Comparison of ENCODE assay signal across 20 mouse cellular contexts in genomic region chr16:42149216-42149942, GRCm38 (mm10).
DNase-seq lines count a peak whose midpoint lies in the region; ATAC-seq and TF ChIP-seq lines count a peak whose summit lies in the region.
"Had no signal": no experiment of that assay in that cellular context is flagged by ENCODE, and none has a peak within 500 bp of the region (broad histone marks: within the 10 kb centered on the region; RNA-seq: fewer than 3 reads in every experiment).

No protein-coding gene starts in this region.

- 71% methylated on average over 6 of the region's 6 CpGs for WGBS in heart, adult 2 months
- WGBS in neural tube, embryonic 11.5 days = 27% methylated on average over 6 of the region's 6 CpGs
- WGBS in neural tube, embryonic 15.5 days = 25% methylated on average over 6 of the region's 6 CpGs
- WGBS in neural tube, embryonic 14.5 days = 21% methylated on average over 6 of the region's 6 CpGs

- TF ChIP-seq CTCF in heart, adult 2 months (IDR thresholded peaks at IDR 0.05) = no peak

- intact Hi-C loops in heart, adult 2 months (cut with DNase I) = no loop called here

- no peak overlapping the region for H3K9ac ChIP-seq in heart, adult 2 months (ENCODE audit: low read depth, low read length)
- H3K9ac ChIP-seq in neural tube, embryonic 11.5 days (ENCODE audit: low read length) = no peak overlapping the region
- no peak overlapping the region for H3K9ac ChIP-seq in neural tube, embryonic 15.5 days (replicated peaks)
- no peak overlapping the region for H3K9ac ChIP-seq in neural tube, embryonic 14.5 days (replicated peaks; ENCODE audit: low read depth, low read length)
- H3K9ac ChIP-seq: forebrain, embryonic 15.5 days; hindbrain, embryonic 12.5 days; hindbrain, embryonic 15.5 days had no signal

- no peaks in the 10 kb centered on the region for H3K4me1 ChIP-seq in heart, adult 2 months (ENCODE audit: control insufficient read depth, insufficient read depth, low read length)
- no peaks in the 10 kb centered on the region; the same call in 1 of the 2 replicates for H3K4me1 ChIP-seq in neural tube, embryonic 11.5 days (ENCODE audit: control insufficient read depth, insufficient read depth, low read length)
- no peaks in the 10 kb centered on the region for H3K4me1 ChIP-seq in neural tube, embryonic 15.5 days
- H3K4me1 ChIP-seq in neural tube, embryonic 14.5 days (ENCODE audit: control insufficient read depth, insufficient read depth, low read length) = no peaks in the 10 kb centered on the region
- H3K4me1 ChIP-seq: forebrain, embryonic 15.5 days; hindbrain, embryonic 15.5 days had no signal

- peak; percentile 27; the same call in 1 of the 2 replicates for ATAC-seq in neural tube, embryonic 11.5 days (ENCODE audit: insufficient read depth, low FRiP score, low TSS enrichment)
- ATAC-seq in neural tube, embryonic 15.5 days (ENCODE audit: low FRiP score) = no peak
- ATAC-seq in neural tube, embryonic 14.5 days (ENCODE audit: low read depth) = 0 out of 2 replicates have a peak, but pooled peaks have one; percentile 46
- ATAC-seq: activated CD4-positive, CD25-positive, alpha-beta regulatory T cell, adult 4 months; forebrain, embryonic 15.5 days had no signal

- no peak overlapping the region for H3K4me3 ChIP-seq in heart, adult 2 months
- no peak overlapping the region for H3K4me3 ChIP-seq in neural tube, embryonic 11.5 days (ENCODE audit: low read depth, low read length)
- H3K4me3 ChIP-seq in neural tube, embryonic 15.5 days (replicated peaks) = no peak overlapping the region
- no peak overlapping the region for H3K4me3 ChIP-seq in neural tube, embryonic 14.5 days (ENCODE audit: low read depth, low read length)
- H3K4me3 ChIP-seq: forebrain, embryonic 10.5 days; forebrain, embryonic 15.5 days; hindbrain, embryonic 12.5 days; hindbrain, embryonic 15.5 days had no signal

- no peak for TF ChIP-seq EP300 in heart, adult 2 months (IDR thresholded peaks at IDR 0.05; ENCODE audit: insufficient read depth, low read depth, low read length)

- H3K4me2 ChIP-seq in neural tube, embryonic 11.5 days (ENCODE audit: low read depth) = no peak overlapping the region
- no peak overlapping the region for H3K4me2 ChIP-seq in neural tube, embryonic 15.5 days
- H3K4me2 ChIP-seq in neural tube, embryonic 14.5 days (ENCODE audit: low read depth, low read length) = no peak overlapping the region
- H3K4me2 ChIP-seq: forebrain, embryonic 15.5 days; heart, embryonic 11.5 days; hindbrain, embryonic 12.5 days; hindbrain, embryonic 15.5 days had no signal

- no peaks in the 10 kb centered on the region for H3K9me3 ChIP-seq in neural tube, embryonic 11.5 days (ENCODE audit: control insufficient read depth, low read length)
- no peaks in the 10 kb centered on the region for H3K9me3 ChIP-seq in neural tube, embryonic 15.5 days (replicated peaks)
- H3K9me3 ChIP-seq in neural tube, embryonic 14.5 days (ENCODE audit: control insufficient read depth, low read length) = no peaks in the 10 kb centered on the region
- H3K9me3 ChIP-seq: forebrain, embryonic 10.5 days; forebrain, embryonic 15.5 days; hindbrain, embryonic 12.5 days; hindbrain, embryonic 15.5 days had no signal

- TF ChIP-seq POLR2A in heart, adult 2 months (IDR thresholded peaks at IDR 0.05; ENCODE audit: insufficient read depth, low read depth, low read length) = no peak

- no peaks in the 10 kb centered on the region for H3K27me3 ChIP-seq in heart, adult 2 months (ENCODE audit: control insufficient read depth, insufficient read depth, low read length)
- no peaks in the 10 kb centered on the region for H3K27me3 ChIP-seq in neural tube, embryonic 11.5 days (ENCODE audit: control insufficient read depth, insufficient read depth, low read length)
- H3K27me3 ChIP-seq in neural tube, embryonic 15.5 days (replicated peaks) = no peaks in the 10 kb centered on the region
- no peaks in the 10 kb centered on the region for H3K27me3 ChIP-seq in neural tube, embryonic 14.5 days (ENCODE audit: control insufficient read depth, insufficient read depth, low read length)
- H3K27me3 ChIP-seq: forebrain, embryonic 15.5 days; hindbrain, embryonic 12.5 days; hindbrain, embryonic 15.5 days had no signal

- DNase-seq in heart, adult 11 months = peak; percentile 75
- no peak for DNase-seq in heart, adult 2 months
- DNase-seq in neural tube, embryonic 11.5 days (ENCODE audit: low spot score) = no peak
- peak; percentile 23 for DNase-seq in R1 (ENCODE audit: low read depth, low spot score)
- DNase-seq in kidney, adult 8-10 months = no peak
- DNase-seq: adrenal gland, adult 8-10 months; adrenal gland, postnatal 25 days; B cell, adult 2 months; cerebellum, adult 18-20 months; cerebellum, adult 9-10 months; cerebellum, postnatal 14 days; gastrocnemius, postnatal 25 days had no signal

- H3K27ac ChIP-seq in heart, adult 2 months = no peak overlapping the region
- no peak overlapping the region for H3K27ac ChIP-seq in neural tube, embryonic 11.5 days (ENCODE audit: low read depth, low read length)
- H3K27ac ChIP-seq in neural tube, embryonic 15.5 days (replicated peaks) = no peak overlapping the region
- H3K27ac ChIP-seq in neural tube, embryonic 14.5 days (ENCODE audit: low read depth, low read length) = no peak overlapping the region
- H3K27ac ChIP-seq: forebrain, embryonic 10.5 days; forebrain, embryonic 15.5 days; hindbrain, embryonic 12.5 days; hindbrain, embryonic 15.5 days had no signal

- no peaks in the 10 kb centered on the region for H3K36me3 ChIP-seq in heart, adult 2 months (ENCODE audit: control insufficient read depth, insufficient read depth, low read length)
- no peaks in the 10 kb centered on the region for H3K36me3 ChIP-seq in neural tube, embryonic 11.5 days (ENCODE audit: control insufficient read depth, insufficient read depth, low read length)
- H3K36me3 ChIP-seq in neural tube, embryonic 15.5 days = no peaks in the 10 kb centered on the region
- H3K36me3 ChIP-seq in neural tube, embryonic 14.5 days (ENCODE audit: control insufficient read depth, insufficient read depth, low read length) = no peaks in the 10 kb centered on the region
- H3K36me3 ChIP-seq: forebrain, embryonic 10.5 days; forebrain, embryonic 15.5 days; hindbrain, embryonic 12.5 days; hindbrain, embryonic 15.5 days had no signal

- H3K79me2 ChIP-seq in heart, adult 2 months (replicated peaks; ENCODE audit: control insufficient read depth, insufficient read depth, low read length) = no peaks in the 10 kb centered on the region

Comparison
In these comparisons a context has a peak if more than half of its experiments do, and no peak if none do; other contexts are left out.
1. DNase-seq: peak in heart, adult 11 months (single experiment) and R1 (single experiment); none in heart, adult 2 months (0 of 2), neural tube, embryonic 11.5 days (single experiment) and kidney, adult 8-10 months (0 of 2).